Mouse (Mus musculus) gonadal fat pad, adult 2 months (tissue): ENCODE results near the gene Tigd2. TPM values are rescaled to one million over a fixed set of nuclear protein-coding genes. Genes with fewer than 3 reads are reported as not detected.
"Not testable (repeated sequence)": the region's sequence is repeated elsewhere in the genome, so short reads cannot be mapped to it uniquely, and the experiment has no call there.

Experiments used
- DNase-seq: peaks from one replicate; pipeline ENCODE4 v3.0.0-alpha.2; 2012; ENCODE audit warnings: low read depth
- polyA plus RNA-seq: library from polyadenylated mRNA; depleted of rRNA; stranded (reverse); fragments of >200 nt; gene quantifications from 2 replicates; pipeline ENCODE4 v1.2.3, GENCODE M21; 2012; rRNA removed

Tigd2 gene
- polyA plus RNA-seq: 3.6 and 4.0 TPM in 2 replicates

- no peak for DNase-seq
Measured at GRCm38 (mm10) chr6:59208685-59209298, at the start of gene Tigd2. Gene Tigd2, plus strand, starts transcription at chr6:59208870.

- no peak for DNase-seq
Measured at GRCm38 (mm10) chr6:59161801-59162478, 46.7 kb upstream of the Tigd2 start.

DNA sequence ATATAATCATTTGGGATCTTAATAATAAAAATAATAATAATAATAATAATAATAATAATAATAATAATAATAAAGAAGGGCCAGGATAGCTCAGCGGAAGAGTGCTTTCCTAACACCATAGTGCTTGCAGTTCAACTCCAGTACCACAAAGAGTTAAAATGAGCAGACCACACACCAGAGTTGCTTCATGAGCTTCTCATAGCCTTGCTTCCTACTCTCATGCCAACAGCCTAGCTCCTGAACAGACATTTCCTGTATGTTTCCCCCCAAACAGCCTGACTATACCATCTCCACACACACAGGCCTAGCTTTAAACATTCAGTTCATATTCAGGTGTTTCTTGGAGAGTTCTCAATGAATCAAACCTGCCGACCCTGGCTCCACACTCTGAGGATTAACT is 45.8 kb upstream of the Tigd2 start:
- DNase-seq: no peak

DNA sequence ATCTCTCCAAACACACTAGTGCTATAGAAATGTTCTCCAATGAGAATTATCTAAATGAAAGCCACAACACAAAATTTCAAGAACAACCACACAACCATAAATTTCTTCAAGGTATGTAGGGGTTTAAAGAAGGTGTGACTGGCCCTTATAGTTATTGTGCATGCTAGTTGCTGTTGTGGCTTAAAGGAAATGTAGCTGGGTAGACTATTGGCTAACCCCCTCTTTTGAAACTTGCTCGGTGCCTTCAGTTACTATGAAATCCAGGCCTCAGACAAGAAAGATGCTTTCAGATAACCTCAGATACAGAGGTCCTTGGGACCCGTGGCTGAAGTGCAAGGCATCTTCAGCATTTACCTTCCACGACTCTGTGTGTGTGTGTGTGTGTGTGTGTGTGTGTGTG is 45.3 kb upstream of the Tigd2 start:
- DNase-seq: no peak

DNA sequence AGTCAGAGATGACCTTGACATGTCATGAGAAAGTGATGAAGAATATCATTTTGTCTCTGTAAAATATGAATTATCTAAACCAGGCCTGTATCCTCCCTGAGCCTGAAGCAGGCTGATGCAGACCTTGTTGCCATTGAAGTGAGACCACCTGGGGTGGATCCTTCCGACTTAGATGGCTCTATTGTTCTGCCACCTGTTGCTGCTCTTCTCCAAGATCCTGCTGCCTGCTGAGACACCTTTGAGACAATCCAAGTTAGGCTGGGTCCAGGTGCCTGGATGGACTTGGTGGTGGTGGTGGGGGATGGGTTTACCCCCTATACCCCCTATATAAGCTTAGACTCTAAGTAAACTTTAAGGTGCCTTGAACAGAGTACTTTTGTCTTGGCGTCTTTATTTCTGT is 39.7 kb upstream of the Tigd2 start:
- DNase-seq: no peak

GRCm38 (mm10) chr6:59171230-59171629 is 37.4 kb upstream of the Tigd2 start:
- no peak for DNase-seq

DNA sequence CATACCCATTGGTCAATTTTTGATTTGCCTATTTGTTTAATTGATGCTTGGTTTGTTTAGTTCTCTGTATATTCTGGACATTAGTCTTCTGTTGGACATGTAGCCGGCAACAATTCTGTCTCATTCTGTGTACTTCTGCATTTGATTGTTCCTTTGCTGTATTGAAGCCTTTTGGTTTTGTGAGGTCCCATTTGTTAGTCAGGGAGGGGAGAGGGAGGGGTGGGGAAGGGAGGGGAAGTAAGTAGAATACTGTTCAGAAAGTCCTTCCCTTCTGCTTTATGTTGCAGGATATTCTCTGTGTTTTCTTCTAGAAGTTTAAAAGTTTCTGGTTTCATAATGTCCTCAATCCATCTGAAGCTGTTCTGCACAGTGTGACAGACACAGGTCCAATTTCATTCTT is 34.7 kb upstream of the Tigd2 start:
- no peak for DNase-seq

- peak; percentile 96 for DNase-seq
Measured at GRCm38 (mm10) chr6:59178051-59178450, 30.6 kb upstream of the Tigd2 start.

GRCm38 (mm10) chr6:59180376-59180996 is 28.2 kb upstream of the Tigd2 start:
- no peak for DNase-seq

DNA sequence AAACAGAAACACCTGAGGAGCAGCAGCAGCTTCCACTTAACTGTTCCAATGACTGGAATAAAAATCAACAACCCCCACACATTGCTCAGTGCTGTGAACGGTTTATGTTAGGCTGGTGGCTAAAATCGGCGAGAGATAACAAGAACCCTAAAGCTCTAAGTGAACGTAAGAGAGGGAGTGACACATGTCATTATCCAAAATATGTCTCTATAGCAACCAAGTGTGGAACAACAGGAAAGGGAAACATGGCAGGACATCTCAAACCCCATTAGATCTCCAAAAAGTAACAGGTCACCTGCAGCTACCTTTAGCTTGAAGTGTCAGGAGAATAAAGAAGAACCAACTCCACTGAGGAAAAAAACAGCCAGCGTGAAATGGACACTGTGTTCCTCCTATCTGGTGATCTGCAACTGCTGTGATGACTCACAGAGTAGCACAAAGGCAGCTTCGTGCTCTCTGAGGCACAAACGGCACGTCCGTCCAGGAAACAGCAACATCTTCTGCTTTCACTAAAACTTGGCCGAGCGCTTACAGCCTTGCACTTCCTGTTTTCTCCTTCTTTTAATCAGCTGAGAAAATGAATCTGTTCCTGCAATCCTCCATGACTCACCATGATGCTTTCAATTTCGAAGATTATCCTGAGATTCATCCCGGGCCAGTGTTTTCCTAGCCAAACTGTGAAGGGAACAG is 23.5 kb upstream of the Tigd2 start:
- no peak for DNase-seq

- peak; percentile 90 for DNase-seq
Measured at GRCm38 (mm10) chr6:59190006-59190405, 18.7 kb upstream of the Tigd2 start.

DNA sequence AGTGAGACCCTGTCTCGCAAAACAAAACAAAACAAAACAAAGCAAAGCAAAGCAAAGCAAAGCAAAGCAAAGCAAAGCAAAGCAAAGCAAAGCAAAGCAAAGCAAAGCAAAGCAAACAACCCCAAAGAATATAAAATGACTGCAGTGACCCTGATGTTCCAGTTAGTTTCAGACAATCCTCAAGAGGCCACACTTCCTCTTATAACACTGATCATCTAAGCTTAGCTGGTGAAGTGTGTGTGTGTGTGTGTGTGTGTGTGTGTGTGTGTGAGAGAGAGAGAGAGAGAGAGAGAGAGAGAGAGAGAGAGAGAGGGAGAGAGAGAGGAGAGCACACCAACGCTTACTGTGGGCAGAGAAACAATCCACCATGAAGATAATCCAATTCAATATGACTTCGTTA is 14.2 kb upstream of the Tigd2 start:
- DNase-seq: not testable (repeated sequence)

- DNase-seq: no peak
Measured at GRCm38 (mm10) chr6:59195849-59196635, 12.6 kb upstream of the Tigd2 start.

DNA sequence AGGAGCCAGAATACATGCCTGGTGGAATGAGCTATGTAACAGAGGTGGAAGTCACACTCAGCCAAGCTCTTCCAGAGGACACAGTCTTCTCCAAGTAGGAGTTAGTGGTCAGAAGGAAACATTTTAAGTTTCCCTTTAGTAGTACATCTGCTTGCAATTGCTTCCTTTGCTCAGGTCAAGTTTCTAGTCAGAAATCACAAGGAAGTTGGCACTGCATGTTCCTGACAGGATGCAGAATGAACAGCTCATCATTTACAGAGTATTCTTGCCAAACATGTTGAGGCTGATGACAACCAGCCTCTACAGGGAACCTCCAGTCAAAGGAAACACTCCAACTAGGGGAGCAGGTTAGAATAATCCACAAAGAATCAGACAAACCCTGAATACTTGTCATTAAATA is 11.9 kb upstream of the Tigd2 start:
- DNase-seq: no peak

GRCm38 (mm10) chr6:59198356-59198755 is 10.3 kb upstream of the Tigd2 start:
- no peak for DNase-seq

DNA sequence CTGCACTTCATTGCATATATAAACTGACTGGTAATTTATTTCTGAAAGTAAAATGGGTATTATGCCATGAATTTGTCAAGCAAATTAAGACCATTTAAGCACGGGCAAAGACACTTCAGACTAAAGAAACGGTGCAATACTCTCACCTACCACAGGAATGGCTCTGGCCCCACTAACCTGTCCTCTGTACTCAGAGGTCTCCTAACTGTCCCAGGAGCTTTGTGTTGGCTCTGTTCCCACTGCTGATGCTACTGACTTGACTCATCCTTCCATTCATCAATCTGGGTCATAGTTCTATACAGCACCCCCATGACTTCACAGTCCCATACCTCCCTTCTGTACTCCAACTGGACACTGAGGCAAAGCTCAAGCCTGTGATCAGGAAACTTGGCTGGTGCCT is 9.6 kb upstream of the Tigd2 start:
- no peak for DNase-seq

- no peak for DNase-seq
Measured at GRCm38 (mm10) chr6:59207561-59207960, 1.1 kb upstream of the Tigd2 start.

DNA sequence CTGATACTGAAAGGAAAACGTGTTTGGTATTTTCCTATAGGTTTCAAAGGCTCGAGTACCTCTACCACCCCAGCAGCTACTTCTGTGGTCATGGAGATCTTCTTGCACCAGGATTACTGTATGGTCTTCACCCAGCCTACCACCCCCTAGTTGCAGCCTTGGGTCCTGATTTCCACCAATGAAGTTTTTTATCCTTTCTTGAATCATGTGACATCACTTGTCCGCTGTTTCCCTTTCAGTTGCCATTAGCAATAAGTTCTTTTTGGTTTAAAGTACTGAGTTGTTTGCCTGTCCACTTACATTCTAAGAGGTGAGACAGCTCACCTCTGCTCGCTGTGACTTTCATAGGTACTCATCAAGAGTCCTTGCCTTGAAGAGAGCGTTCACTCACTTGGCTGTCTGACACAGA is 633 bp downstream of the Tigd2 start:
- DNase-seq: no peak

- DNase-seq: no peak
Measured at GRCm38 (mm10) chr6:59233191-59233590, 24.5 kb downstream of the Tigd2 start.

DNA sequence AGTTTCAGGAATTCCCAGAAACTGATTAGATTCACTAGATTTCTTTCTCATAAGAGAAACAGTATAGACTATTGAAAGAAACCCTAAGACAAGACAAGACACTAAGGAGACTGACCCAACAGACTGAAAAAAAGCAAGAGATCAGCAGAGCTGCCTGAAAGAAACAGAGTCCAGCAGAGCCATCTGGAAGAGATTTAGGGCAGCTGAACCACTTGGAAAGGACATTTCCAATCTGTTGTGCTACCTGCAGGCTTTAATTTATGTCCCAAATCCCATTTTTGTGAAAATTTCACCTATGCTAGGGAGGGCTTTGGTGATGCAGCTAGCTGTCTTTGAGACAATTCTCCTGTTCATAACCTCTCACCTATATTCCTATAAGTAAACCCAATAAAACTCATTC is 25.0 kb downstream of the Tigd2 start:
- DNase-seq: no peak

- no peak for DNase-seq
Measured at GRCm38 (mm10) chr6:59249675-59250074, 41.0 kb downstream of the Tigd2 start.

GRCm38 (mm10) chr6:59250536-59250935 is 41.9 kb downstream of the Tigd2 start:
- no peak for DNase-seq
